Mouse (Mus musculus) CH12.LX (cell line): ENCODE measurements around the gene Zc3h7a.

Source experiments
- CTCF ChIP-seq, 2 experiments: IDR thresholded peaks in 1 of 2; conservative IDR thresholded peaks in 1 of 2; 2 replicates each; pipeline ENCODE4 v1.5.1; 2011 to 2012; ENCODE audit warnings: low read depth in 2 of 2, low read length in 2 of 2, improper control_type of control experiment in 1 of 2, inconsistent platforms in 1 of 2, mild to moderate bottlenecking in 1 of 2, moderate library complexity in 1 of 2
- EP300 ChIP-seq: IDR thresholded peaks from 2 replicates; pipeline ENCODE4 v1.6.1; 2011; ENCODE audit warnings: low read length, improper control_type of control experiment
- POLR2A ChIP-seq: IDR thresholded peaks from 2 replicates; pipeline ENCODE4 v1.6.1; 2011; ENCODE audit warnings: low read depth, mild to moderate bottlenecking, improper control_type of control experiment, low read length
- SIN3A ChIP-seq: IDR thresholded peaks from 2 replicates; pipeline ENCODE4 v1.6.1; 2012; ENCODE audit warnings: low read length, improper control_type of control experiment, inconsistent platforms

DNA sequence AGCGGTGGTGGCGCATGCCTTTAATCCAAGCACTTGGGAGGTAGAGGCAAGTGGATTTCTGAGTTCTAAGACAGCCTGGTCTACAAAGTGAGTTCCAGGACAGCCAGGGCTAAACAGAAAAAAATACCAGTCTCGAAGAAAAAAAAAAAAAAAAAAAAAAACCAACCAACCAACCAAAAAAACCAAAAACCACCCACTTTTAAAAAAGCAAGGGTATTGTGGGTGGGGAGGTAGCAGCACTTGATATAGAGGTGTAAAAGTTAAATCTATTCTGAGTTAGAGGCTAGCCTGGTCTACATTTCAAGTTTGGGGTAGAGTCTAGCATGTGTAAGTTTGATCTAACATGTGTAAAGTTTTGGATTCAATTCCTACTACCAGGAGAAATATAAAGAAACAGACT lies 24.1 kb upstream of the Zc3h7a start:
- no peak for TF ChIP-seq CTCF (conservative IDR thresholded peaks at IDR 0.05 in 1 of 2, IDR thresholded peaks at IDR 0.05 in 1 of 2; ENCODE audit: low read depth in 2 of 2, low read length in 2 of 2)
- 0 out of 2 replicates have a peak, but pooled peaks have one; percentile 7 for TF ChIP-seq SIN3A
- no peak for TF ChIP-seq EP300
- no peak for TF ChIP-seq POLR2A
